In genomic region chr2:20494666-20495065, GRCm38 (mm10) we compare ENCODE assay signal across 8 mouse cellular contexts.
A peak's percentile ranks its signal among the peaks of the same experiment; 100 is the strongest.
DNase-seq lines count a peak whose midpoint lies in the region; ATAC-seq and TF ChIP-seq lines count a peak whose summit lies in the region.

No protein-coding gene starts in this region.

- no peak overlapping the region for H3K9ac ChIP-seq in intestine, embryonic 14.5 days (ENCODE audit: low read length)
- no peak overlapping the region for H3K9ac ChIP-seq in intestine, embryonic 15.5 days
- H3K9ac ChIP-seq in hindbrain, embryonic 14.5 days: no peak overlapping the region
- H3K9ac ChIP-seq in midbrain, postnatal 0 days (replicated peaks; ENCODE audit: low read length, poor library complexity, severe bottlenecking): no peak overlapping the region

- ATAC-seq in intestine, embryonic 14.5 days (replicated peaks; ENCODE audit: low FRiP score, low TSS enrichment, low read depth): no peak
- no peak for ATAC-seq in intestine, embryonic 15.5 days
- peak; percentile 66; the same call in 1 of the 2 replicates for ATAC-seq in hindbrain, embryonic 14.5 days (ENCODE audit: low FRiP score)
- peak; percentile 56; the same call in 1 of the 2 replicates for ATAC-seq in midbrain, postnatal 0 days (ENCODE audit: low FRiP score)

- no peak overlapping the region for H3K27ac ChIP-seq in intestine, embryonic 14.5 days (ENCODE audit: low read depth)
- no peak overlapping the region for H3K27ac ChIP-seq in intestine, embryonic 15.5 days
- no peak overlapping the region for H3K27ac ChIP-seq in hindbrain, embryonic 14.5 days
- no peak overlapping the region for H3K27ac ChIP-seq in midbrain, postnatal 0 days (ENCODE audit: low read depth, low read length)

- H3K27me3 ChIP-seq in intestine, embryonic 14.5 days (replicated peaks; ENCODE audit: control insufficient read depth, insufficient read depth, low read length): no peaks in the 10 kb centered on the region
- no peaks in the 10 kb centered on the region for H3K27me3 ChIP-seq in intestine, embryonic 15.5 days (replicated peaks)
- H3K27me3 ChIP-seq in hindbrain, embryonic 14.5 days (ENCODE audit: control insufficient read depth, insufficient read depth, low read length): no peaks in the 10 kb centered on the region
- no peaks in the 10 kb centered on the region for H3K27me3 ChIP-seq in midbrain, postnatal 0 days (ENCODE audit: insufficient read depth, low read length)

- WGBS in intestine, embryonic 14.5 days: 36% methylated on average over 3 of the region's 3 CpGs
- 32% methylated on average over 3 of the region's 3 CpGs for WGBS in intestine, embryonic 15.5 days
- 11% methylated on average over 3 of the region's 3 CpGs for WGBS in hindbrain, embryonic 14.5 days
- WGBS in midbrain, postnatal 0 days: 11% methylated on average over 3 of the region's 3 CpGs

- peak; percentile 63 for DNase-seq in intestine, embryonic 14.5 days (ENCODE audit: low spot score)
- DNase-seq in adrenal gland, postnatal 10 days: peak; percentile 78
- peak; percentile 84 for DNase-seq in embryo, embryonic 11 days
- peak; percentile 82 for DNase-seq in hindbrain, embryonic 14.5 days (ENCODE audit: low spot score)
- peak; percentile 44 to 55 for DNase-seq in left cerebral cortex, postnatal 10 days (ENCODE audit: extremely low spot score in 1 of 2, low spot score in 2 of 2)
- peak; percentile 75 for DNase-seq in midbrain, postnatal 0 days (ENCODE audit: low spot score)
- DNase-seq in thymus, postnatal 4 days: peak; percentile 49

- H3K9me3 ChIP-seq in intestine, embryonic 14.5 days (ENCODE audit: control insufficient read depth, low read length): no peaks in the 10 kb centered on the region
- H3K9me3 ChIP-seq in intestine, embryonic 15.5 days: no peaks in the 10 kb centered on the region
- no peaks in the 10 kb centered on the region for H3K9me3 ChIP-seq in hindbrain, embryonic 14.5 days (ENCODE audit: control insufficient read depth, low read length)
- no peaks in the 10 kb centered on the region for H3K9me3 ChIP-seq in midbrain, postnatal 0 days (ENCODE audit: low read length)

- no peaks in the 10 kb centered on the region for H3K36me3 ChIP-seq in intestine, embryonic 14.5 days (ENCODE audit: control insufficient read depth, insufficient read depth, low read length)
- no peaks in the 10 kb centered on the region for H3K36me3 ChIP-seq in intestine, embryonic 15.5 days
- H3K36me3 ChIP-seq in hindbrain, embryonic 14.5 days (replicated peaks; ENCODE audit: control insufficient read depth, insufficient read depth): no peaks in the 10 kb centered on the region
- H3K36me3 ChIP-seq in midbrain, postnatal 0 days (ENCODE audit: insufficient read depth, low read length): no peaks in the 10 kb centered on the region

- no peak overlapping the region for H3K4me2 ChIP-seq in intestine, embryonic 14.5 days (ENCODE audit: low read length)
- no peak overlapping the region for H3K4me2 ChIP-seq in intestine, embryonic 15.5 days (replicated peaks)
- no peak overlapping the region for H3K4me2 ChIP-seq in hindbrain, embryonic 14.5 days (replicated peaks)
- H3K4me2 ChIP-seq in midbrain, postnatal 0 days (ENCODE audit: low read depth, low read length, poor library complexity, severe bottlenecking): no peak overlapping the region

- intact Hi-C loops in left cerebral cortex, postnatal 10 days (cut with DNase I): loop anchor here (5.0 kb wide), 1 partner anchor 217 kb away; no protein-coding TSS in a partner anchor

- peak; percentile 88 for TF ChIP-seq CTCF in midbrain, postnatal 0 days (IDR thresholded peaks at IDR 0.05)

- no peak overlapping the region for H3K4me3 ChIP-seq in intestine, embryonic 14.5 days (ENCODE audit: low read depth, low read length)
- no peak overlapping the region for H3K4me3 ChIP-seq in intestine, embryonic 15.5 days (replicated peaks)
- no peak overlapping the region for H3K4me3 ChIP-seq in hindbrain, embryonic 14.5 days (replicated peaks; ENCODE audit: low read length)
- no peak overlapping the region for H3K4me3 ChIP-seq in midbrain, postnatal 0 days (ENCODE audit: low read depth, low read length)

- no peaks in the 10 kb centered on the region for H3K4me1 ChIP-seq in intestine, embryonic 14.5 days (replicated peaks; ENCODE audit: control insufficient read depth, insufficient read depth, low read length)
- H3K4me1 ChIP-seq in intestine, embryonic 15.5 days (replicated peaks): no peaks in the 10 kb centered on the region
- H3K4me1 ChIP-seq in hindbrain, embryonic 14.5 days (replicated peaks; ENCODE audit: control insufficient read depth, insufficient read depth, low read length): no peaks in the 10 kb centered on the region
- H3K4me1 ChIP-seq in midbrain, postnatal 0 days (ENCODE audit: insufficient read depth, low read length): no peaks in the 10 kb centered on the region

Comparison
In these comparisons a context has a peak if more than half of its experiments do, and no peak if none do; other contexts are left out.
1. ATAC-seq: peak in hindbrain, embryonic 14.5 days (single experiment) and midbrain, postnatal 0 days (single experiment); none in intestine, embryonic 14.5 days (single experiment) and intestine, embryonic 15.5 days (single experiment).
2. Peak in every context shown above with its lines, with median percentiles within 50 percentile points of each other: DNase-seq.